Mouse (Mus musculus) heart, embryonic 10.5 days (tissue): ENCODE data around the gene Spem1. TPM values are rescaled to one million over a fixed set of nuclear protein-coding genes. Genes with fewer than 3 reads are reported as not detected.

Experiments
- DNase-seq: peaks from one replicate; pipeline ENCODE4 v3.0.0-alpha.2; 2017; ENCODE audit warnings: low spot score
- H3K27ac ChIP-seq: fragments of 300-500 bp; sonication (generic); 2 replicates; pipeline ENCODE4 v1.5.1; 2016; ENCODE audit warnings: mild to moderate bottlenecking
- H3K27me3 ChIP-seq: fragments of 300-500 bp; sonication (generic); 2 replicates; pipeline ENCODE4 v1.6.1; 2016; ENCODE audit warnings: mild to moderate bottlenecking; ENCODE audit not compliant: poor library complexity, insufficient read depth, severe bottlenecking
- H3K36me3 ChIP-seq: fragments of 300-500 bp; sonication (generic); 2 replicates; pipeline ENCODE4 v1.6.1; 2016; ENCODE audit warnings: mild to moderate bottlenecking, moderate library complexity
- H3K4me1 ChIP-seq: fragments of 300-500 bp; sonication (generic); 2 replicates; pipeline ENCODE4 v1.6.1; 2016; ENCODE audit warnings: mild to moderate bottlenecking
- H3K4me3 ChIP-seq: fragments of 300-500 bp; sonication (generic); 2 replicates; pipeline ENCODE4 v1.5.1; 2016; ENCODE audit warnings: mild to moderate bottlenecking, moderate library complexity
- H3K9me3 ChIP-seq: fragments of 300-500 bp; sonication (generic); 2 replicates; pipeline ENCODE4 v1.6.1; 2016; ENCODE audit warnings: mild to moderate bottlenecking, moderate library complexity
- WGBS: fragments of 180-500 bp; shearing (Covaris S2); methylation state at CpG from one replicate; pipeline ENCODE4 v1.1.7; 2016; 5-methylcytosine and 5-hydroxymethylcytosine counted together
- polyA plus RNA-seq: library from polyadenylated mRNA; unstranded; fragments of >200 nt; fragmentation: Nextera tagmentation; extraction: Ambion mirVana; gene quantifications from 2 replicates; pipeline ENCODE4 v1.2.1, GENCODE M21; 2016

Spem1 gene
- polyA plus RNA-seq, 1 experiment from 2014 or later = not detected

DNA sequence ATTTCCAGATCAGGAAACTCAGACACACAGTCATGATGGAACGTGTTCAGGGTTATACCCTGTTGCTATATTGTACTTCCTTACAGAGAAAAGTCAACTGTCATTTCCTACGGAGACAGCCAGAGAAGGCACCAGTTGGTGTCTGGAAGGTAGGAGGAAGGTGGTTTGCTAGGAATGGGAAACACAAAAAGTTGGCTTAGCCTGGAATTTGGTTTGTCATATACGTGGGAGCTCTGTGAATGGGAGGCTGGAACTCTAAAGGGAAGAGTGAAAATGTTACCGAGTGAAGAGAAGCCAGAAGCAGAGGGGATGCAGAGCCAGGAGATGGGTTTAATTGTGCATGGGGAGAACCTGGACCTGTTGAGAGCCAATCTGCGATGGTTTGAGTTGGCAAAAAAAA is 30.6 kb downstream of the Spem1 start:
- H3K27ac ChIP-seq = no peak overlapping the region
- H3K9me3 ChIP-seq = no peaks in the 10 kb centered on the region
- H3K4me3 ChIP-seq = no peak overlapping the region
- peaks cover 23% of the 10 kb centered on the region for H3K4me1 ChIP-seq
- H3K27me3 ChIP-seq = peaks cover 23% of the 10 kb centered on the region
- H3K36me3 ChIP-seq = no peaks in the 10 kb centered on the region
- whole genome bisulfite sequencing = 71% methylated on average over 5 of the region's 5 CpGs
- no peak for DNase-seq

DNA sequence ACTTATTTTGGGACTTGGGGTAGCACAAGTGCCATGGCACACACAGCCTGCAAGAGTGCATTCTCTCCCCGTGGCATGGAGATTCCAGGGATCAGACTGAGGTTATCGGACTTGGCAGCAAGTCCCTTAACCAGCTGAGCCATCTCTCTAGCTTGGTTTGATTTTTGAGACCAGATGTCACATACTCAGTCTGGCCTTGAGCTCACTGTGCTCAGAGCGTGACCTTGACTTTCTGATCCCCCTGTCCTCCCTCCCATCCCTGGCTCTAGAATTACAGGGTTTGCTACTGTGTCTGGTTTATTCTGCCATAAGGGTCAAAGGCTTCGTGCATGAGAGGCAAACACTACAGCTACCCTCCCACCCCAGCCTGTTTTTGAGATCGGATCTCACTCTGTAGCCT is 32.5 kb downstream of the Spem1 start:
- Histone ChIP-seq H3K36me3 (no peaks in the 10 kb centered on the region), H3K27me3 (peaks cover 20% of the 10 kb centered on the region), H3K27ac (no peak overlapping the region), H3K4me1 (peaks cover 20% of the 10 kb centered on the region; the same call in 1 of the 2 replicates), H3K4me3 (no peak overlapping the region), H3K9me3 (no peaks in the 10 kb centered on the region)
- DNase-seq = no peak
- 63% methylated on average over 5 of the region's 5 CpGs for WGBS

DNA sequence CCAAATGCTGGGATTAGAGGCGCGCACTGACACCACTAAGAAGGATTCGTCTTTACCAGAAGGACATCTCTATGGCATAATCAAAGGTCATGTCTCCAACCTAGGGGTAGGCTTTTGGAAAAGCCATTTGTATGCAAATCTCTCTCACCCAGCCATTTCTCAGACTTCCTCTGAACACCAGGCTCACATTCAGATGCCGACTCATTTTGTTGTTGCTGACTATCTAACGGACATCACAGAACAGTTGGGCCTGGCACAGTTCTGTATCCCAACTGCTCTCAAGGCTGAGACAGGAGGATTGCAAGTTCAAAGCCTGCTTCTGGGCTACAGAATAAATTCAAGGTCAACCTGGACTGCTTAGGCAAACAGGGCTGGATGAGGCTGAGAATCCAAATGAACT is 34.7 kb downstream of the Spem1 start:
- H3K27ac ChIP-seq = no peak overlapping the region
- H3K27me3 ChIP-seq = peaks cover under 1% of the 10 kb centered on the region; the same call in 1 of the 2 replicates
- no peaks in the 10 kb centered on the region for H3K36me3 ChIP-seq
- H3K4me3 ChIP-seq = no peak overlapping the region
- H3K9me3 ChIP-seq = no peaks in the 10 kb centered on the region
- H3K4me1 ChIP-seq = peaks cover 18% of the 10 kb centered on the region; the same call in 1 of the 2 replicates
- 84% methylated on average over 5 of the region's 5 CpGs for whole genome bisulfite sequencing
- no peak for DNase-seq

DNA sequence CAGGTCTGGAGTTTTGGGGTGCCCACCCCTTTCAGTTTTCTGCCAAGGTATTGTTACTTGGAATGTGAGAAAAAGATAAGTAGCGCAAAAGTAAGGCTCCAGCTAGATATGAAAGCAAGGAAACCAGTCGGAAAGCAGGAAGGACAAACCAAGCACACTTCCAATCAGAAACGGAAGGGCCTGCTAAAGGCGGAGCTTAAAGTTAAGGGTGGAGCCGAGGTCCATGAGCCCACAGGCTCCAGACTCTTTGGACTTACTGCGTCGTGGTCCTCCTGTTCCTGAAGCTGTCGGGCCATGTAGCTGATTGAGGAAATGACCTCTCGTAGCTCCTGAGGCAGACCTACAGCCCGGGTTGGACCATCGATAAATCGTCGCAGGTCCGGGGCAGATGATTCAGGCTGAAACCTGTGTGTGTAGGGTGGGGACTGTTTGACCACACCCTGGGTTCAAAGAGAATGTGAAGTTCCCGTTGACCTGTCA is 37.1 kb downstream of the Spem1 start:
- peaks cover 12% of the 10 kb centered on the region; the same call in 1 of the 2 replicates for H3K4me1 ChIP-seq
- no peak for DNase-seq
- H3K36me3 ChIP-seq = no peaks in the 10 kb centered on the region
- H3K27me3 ChIP-seq = peaks cover 6% of the 10 kb centered on the region; the same call in 1 of the 2 replicates
- peak overlapping the region; percentile 40 for H3K4me3 ChIP-seq
- 29% methylated on average over 15 of the region's 15 CpGs for WGBS
- H3K27ac ChIP-seq = peak overlapping the region; percentile 50; the same call in 1 of the 2 replicates
- H3K9me3 ChIP-seq = no peaks in the 10 kb centered on the region

DNA sequence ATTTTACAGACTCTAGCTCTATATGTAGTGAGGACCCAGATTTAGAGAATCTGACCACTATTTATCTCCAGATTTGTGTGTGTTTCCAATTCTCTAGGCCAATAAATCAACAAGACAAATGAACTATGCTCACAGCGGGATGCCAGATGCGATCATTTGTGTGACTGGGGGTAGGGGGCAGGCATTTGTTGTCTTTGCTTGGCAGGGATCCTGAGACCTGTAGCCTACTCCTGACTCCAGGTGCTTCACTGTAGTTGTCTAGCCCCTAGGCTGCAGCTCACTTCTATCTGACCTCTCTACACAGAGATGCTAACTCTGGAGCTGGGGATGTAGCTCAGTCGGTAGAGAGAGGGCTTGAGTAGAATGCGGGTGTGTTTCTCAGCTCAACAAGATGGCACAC is 40.2 kb downstream of the Spem1 start:
- Histone ChIP-seq H3K4me3 (no peak overlapping the region), H3K27ac (no peak overlapping the region), H3K4me1 (peaks cover 28% of the 10 kb centered on the region), H3K27me3 (peaks cover 36% of the 10 kb centered on the region), H3K9me3 (no peaks in the 10 kb centered on the region), H3K36me3 (peaks cover 12% of the 10 kb centered on the region; the same call in 1 of the 2 replicates)
- DNase-seq = no peak
- 32% methylated on average over 4 of the region's 4 CpGs for WGBS

DNA sequence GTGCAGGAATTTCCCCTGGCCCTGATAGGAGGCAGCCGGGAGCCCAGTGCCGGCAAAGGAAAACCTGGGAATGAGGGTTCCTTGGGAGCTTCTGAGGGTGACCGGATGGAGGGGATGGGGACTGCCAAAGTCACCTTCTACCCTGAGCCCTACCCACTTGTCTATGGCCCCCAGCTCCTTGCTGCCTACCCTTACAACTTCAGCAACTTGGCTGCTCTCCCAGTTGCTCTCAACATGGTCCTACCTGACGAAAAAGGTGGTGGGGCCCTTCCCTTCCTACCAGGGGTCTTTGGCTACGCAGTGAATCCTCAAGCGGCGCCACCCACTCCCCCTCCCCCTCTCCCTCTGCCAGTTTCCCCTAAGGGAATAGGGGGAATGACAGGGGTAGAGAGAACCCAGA is 43.0 kb downstream of the Spem1 start:
- H3K9me3 ChIP-seq = no peaks in the 10 kb centered on the region
- 45% methylated on average over 7 of the region's 7 CpGs for WGBS
- H3K27ac ChIP-seq = no peak overlapping the region
- peaks cover 31% of the 10 kb centered on the region for H3K4me1 ChIP-seq
- peaks cover 50% of the 10 kb centered on the region for H3K27me3 ChIP-seq
- H3K4me3 ChIP-seq = no peak overlapping the region
- H3K36me3 ChIP-seq = peaks cover 25% of the 10 kb centered on the region; the same call in 1 of the 2 replicates
- DNase-seq = no peak

DNA sequence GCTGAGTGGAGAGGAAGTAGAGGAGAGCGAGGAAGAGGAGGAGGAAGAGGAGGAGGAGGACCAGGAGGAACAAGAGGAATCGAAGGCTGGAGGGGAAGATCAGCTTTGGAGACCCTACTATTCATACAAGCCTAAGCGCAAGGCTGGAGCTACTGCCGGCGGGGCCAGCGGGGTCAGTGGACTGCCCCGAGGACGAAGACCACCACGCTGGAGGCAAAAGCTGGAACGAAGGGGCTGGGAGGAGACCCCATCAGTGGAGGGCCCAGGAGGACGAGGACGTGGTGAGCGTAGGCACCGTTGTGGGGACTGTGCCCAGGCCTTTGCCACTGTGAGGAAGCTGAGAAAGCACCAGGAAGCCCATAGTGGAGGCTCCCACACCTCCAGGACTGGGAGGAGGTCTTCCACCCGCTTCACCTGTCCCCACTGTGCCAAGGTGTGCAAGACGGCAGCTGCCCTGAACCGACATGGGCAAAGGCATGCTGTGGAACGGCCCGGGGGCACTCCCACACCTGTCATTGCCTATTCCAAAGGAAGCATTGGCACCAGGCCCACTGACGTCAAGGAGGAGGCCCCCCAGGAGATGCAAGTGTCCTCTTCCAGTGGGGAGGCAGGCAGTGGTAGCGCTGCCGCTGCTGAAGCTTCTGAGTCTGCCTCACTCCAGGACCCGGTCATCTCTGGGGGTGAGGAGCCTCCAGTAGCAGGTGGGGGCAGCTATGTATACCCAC is 43.6 kb downstream of the Spem1 start:
- H3K36me3 ChIP-seq = peaks cover 25% of the 10 kb centered on the region; the same call in 1 of the 2 replicates
- no peak overlapping the region for H3K27ac ChIP-seq
- H3K4me1 ChIP-seq = peaks cover 31% of the 10 kb centered on the region
- H3K27me3 ChIP-seq = peaks cover 50% of the 10 kb centered on the region
- H3K9me3 ChIP-seq = no peaks in the 10 kb centered on the region
- DNase-seq = no peak
- 65% methylated on average over 23 of the region's 23 CpGs for WGBS
- H3K4me3 ChIP-seq = no peak overlapping the region; the same call in 1 of the 2 replicates

DNA sequence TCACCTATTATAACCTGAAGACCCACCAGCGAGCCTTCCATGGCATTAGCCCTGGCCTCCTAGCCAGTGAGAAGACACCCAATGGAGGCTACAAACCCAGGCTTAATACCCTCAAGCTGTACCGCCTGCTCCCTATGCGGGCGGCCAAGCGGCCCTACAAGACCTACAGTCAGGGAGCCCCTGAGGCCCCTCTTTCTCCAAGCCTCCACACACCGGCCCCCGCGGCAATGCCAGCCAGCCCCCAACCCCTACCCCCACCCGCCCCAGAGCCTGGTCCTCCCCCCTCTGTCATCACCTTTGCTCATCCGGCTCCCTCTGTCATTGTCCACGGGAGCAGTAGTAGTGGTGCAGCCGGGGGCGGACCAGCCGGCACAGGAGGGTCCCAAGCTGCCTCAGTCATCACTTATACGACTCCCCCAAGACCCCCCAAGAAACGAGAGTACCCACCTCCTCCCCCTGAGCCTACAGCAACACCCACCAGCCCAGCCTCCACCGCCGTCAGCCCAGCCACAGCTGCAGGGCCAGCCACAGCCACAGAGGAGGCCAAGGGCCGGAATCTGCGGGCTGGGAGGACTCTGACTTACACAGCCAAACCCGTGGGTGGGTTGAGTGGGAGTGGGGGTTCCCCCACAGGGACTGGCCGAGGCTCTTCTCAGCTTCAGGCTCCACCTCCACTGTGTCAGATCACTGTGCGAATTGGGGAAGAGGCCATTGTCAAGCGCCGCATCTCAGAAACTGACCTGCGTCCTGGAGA is 44.3 kb downstream of the Spem1 start:
- Histone ChIP-seq H3K9me3 (no peaks in the 10 kb centered on the region), H3K4me3 (0 out of 2 replicates have a peak overlapping the region, but pooled peaks have one; percentile 7), H3K27me3 (peaks cover 50% of the 10 kb centered on the region), H3K4me1 (peaks cover 31% of the 10 kb centered on the region), H3K36me3 (peaks cover 29% of the 10 kb centered on the region; the same call in 1 of the 2 replicates), H3K27ac (0 out of 2 replicates have a peak overlapping the region, but pooled peaks have one; percentile 12)
- 59% methylated on average over 26 of the region's 26 CpGs for WGBS
- DNase-seq = no peak

DNA sequence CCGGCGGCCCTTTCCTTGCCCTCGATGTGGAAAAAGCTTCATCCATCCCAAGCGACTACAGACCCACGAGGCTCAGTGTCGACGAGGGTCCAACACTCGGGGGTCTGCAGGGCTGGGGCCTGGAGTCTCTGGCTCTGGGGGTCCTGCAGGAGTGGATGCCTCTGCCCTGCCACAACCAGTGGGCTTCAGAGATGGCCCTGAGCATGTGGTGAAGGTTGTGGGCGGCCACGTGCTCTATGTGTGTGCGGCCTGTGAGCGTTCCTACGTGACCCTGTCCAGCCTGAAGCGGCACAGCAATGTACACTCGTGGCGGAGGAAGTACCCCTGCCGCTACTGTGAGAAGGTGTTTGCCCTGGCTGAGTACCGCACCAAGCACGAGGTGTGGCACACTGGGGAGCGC is 45.5 kb downstream of the Spem1 start:
- WGBS = 74% methylated on average over 20 of the region's 20 CpGs
- Histone ChIP-seq H3K27ac (no peak overlapping the region), H3K27me3 (peaks cover 50% of the 10 kb centered on the region), H3K36me3 (peaks cover 33% of the 10 kb centered on the region; the same call in 1 of the 2 replicates), H3K9me3 (no peaks in the 10 kb centered on the region), H3K4me3 (no peak overlapping the region), H3K4me1 (peaks cover 31% of the 10 kb centered on the region)
- no peak for DNase-seq

DNA sequence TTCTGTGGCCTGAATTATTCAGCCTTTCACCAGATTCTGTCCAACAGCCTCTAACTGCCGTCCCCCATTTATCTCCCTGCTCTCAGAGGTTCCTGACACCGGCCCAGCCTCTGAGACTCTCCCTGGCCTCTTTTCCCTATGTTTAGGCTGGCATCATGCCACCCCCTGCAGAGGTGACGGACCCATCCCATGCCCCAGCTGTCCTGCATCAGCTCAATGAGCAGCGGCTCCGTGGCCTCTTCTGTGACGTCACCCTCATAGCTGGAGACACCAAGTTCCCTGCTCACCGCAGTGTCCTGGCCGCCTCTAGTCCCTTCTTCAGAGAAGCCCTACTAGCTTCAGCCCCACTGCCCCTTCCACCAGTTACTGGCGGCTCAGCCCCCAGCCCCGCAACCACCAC is 46.3 kb downstream of the Spem1 start:
- Histone ChIP-seq H3K9me3 (no peaks in the 10 kb centered on the region), H3K27ac (no peak overlapping the region), H3K36me3 (peaks cover 33% of the 10 kb centered on the region; the same call in 1 of the 2 replicates), H3K4me3 (no peak overlapping the region), H3K27me3 (peaks cover 50% of the 10 kb centered on the region), H3K4me1 (peaks cover 31% of the 10 kb centered on the region)
- 55% methylated on average over 10 of the region's 10 CpGs for WGBS
- DNase-seq = no peak

DNA sequence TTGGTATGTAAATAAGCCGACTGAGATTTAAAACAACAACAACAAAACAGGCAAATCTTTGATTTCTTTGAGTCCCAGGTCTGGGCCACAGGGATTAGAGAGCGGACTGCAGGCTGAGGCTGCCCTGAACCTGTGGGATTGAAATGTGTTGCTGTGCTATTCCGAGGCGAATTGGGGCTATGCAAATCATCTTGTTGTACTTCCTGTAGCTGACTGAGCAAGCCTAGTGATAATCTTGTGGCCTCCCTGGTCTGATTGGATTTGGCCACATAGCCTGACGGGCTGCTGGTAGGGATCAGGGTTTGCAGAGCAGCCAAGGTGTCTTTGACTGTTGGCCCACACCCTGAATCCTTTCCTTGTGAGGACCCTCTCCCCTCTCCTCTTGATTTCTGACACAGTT is 47.0 kb downstream of the Spem1 start:
- DNase-seq = no peak
- Histone ChIP-seq H3K4me1 (peaks cover 31% of the 10 kb centered on the region), H3K36me3 (peaks cover 33% of the 10 kb centered on the region; the same call in 1 of the 2 replicates), H3K9me3 (no peaks in the 10 kb centered on the region), H3K27me3 (peaks cover 45% of the 10 kb centered on the region), H3K4me3 (no peak overlapping the region), H3K27ac (no peak overlapping the region)
- WGBS = 47% methylated on average over 5 of the region's 5 CpGs
